In the genomic region with DNA sequence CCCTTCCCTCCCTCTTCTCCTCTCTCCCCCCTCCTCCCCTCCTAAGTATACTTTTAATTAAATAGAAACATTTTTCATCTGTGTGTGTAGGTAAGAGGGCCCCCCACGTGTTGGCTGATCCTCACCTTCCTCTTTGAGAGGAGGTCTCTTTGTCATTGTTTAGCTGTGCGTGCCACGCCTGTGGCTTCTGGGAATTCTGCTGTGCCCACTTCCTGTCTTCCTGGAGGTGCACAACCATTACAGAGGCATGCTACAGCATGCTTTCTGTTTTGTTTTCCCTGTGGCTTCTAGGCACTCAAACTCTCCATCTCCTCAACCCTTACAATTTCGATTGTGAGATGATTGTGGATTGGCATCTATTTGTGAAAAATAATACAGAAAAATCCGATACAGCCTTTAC, we compare ENCODE assay signal across 15 mouse cellular contexts. TPM values are rescaled to one million over a fixed set of nuclear protein-coding genes. Genes with fewer than 3 reads are reported as not detected.
DNase-seq lines count a peak whose midpoint lies in the region; ATAC-seq lines count a peak whose summit lies in the region.
"Had no signal": no experiment of that assay in that cellular context is flagged by ENCODE, and none has a peak within 500 bp of the region (broad histone marks: within the 10 kb centered on the region; RNA-seq: fewer than 3 reads in every experiment).

No protein-coding gene starts in this region.

- DNase-seq in embryonic facial prominence, embryonic 14.5 days (ENCODE audit: low spot score): peak; percentile 25
- DNase-seq in embryonic facial prominence, embryonic 10.5 days (ENCODE audit: low spot score): no peak
- DNase-seq in ovary, adult 18-20 months (ENCODE audit: low spot score): peak; percentile 7
- DNase-seq in ovary, postnatal 36 days (ENCODE audit: low spot score): no peak
- DNase-seq in adrenal gland, postnatal 4 days (ENCODE audit: low spot score in 2 of 2): no peak
- DNase-seq: adrenal gland, adult 8-10 months; cerebellum, postnatal 36 days; right cerebral cortex, adult 18-20 months had no signal

- H3K9me3 ChIP-seq in embryonic facial prominence, embryonic 14.5 days (ENCODE audit: control insufficient read depth, low read length): no peaks in the 10 kb centered on the region
- H3K9me3 ChIP-seq in embryonic facial prominence, embryonic 10.5 days: no peaks in the 10 kb centered on the region
- no peaks in the 10 kb centered on the region for H3K9me3 ChIP-seq in stomach, embryonic 16.5 days (replicated peaks; ENCODE audit: control insufficient read depth, low read length)
- H3K9me3 ChIP-seq in hindbrain, embryonic 16.5 days (ENCODE audit: control insufficient read depth, low read length): no peaks in the 10 kb centered on the region
- H3K9me3 ChIP-seq: embryonic facial prominence, embryonic 12.5 days; heart, embryonic 10.5 days had no signal

- 0 out of 2 replicates have a peak, but pooled peaks have one; percentile 19 for ATAC-seq in embryonic facial prominence, embryonic 14.5 days (ENCODE audit: low read depth)
- ATAC-seq in inflammation-experienced regulatory T-cells, adult 6 months: peak; percentile 60
- ATAC-seq in stomach, embryonic 16.5 days (ENCODE audit: insufficient read depth, low FRiP score): no peak
- ATAC-seq in hindbrain, embryonic 16.5 days: no peak
- ATAC-seq: Patski had no signal

- H3K36me3 ChIP-seq in embryonic facial prominence, embryonic 14.5 days (ENCODE audit: control insufficient read depth, insufficient read depth, low read length): no peaks in the 10 kb centered on the region
- no peaks in the 10 kb centered on the region for H3K36me3 ChIP-seq in embryonic facial prominence, embryonic 10.5 days (replicated peaks)
- no peaks in the 10 kb centered on the region for H3K36me3 ChIP-seq in stomach, embryonic 16.5 days (ENCODE audit: control insufficient read depth, insufficient read depth, low read length)
- H3K36me3 ChIP-seq in hindbrain, embryonic 16.5 days (ENCODE audit: control insufficient read depth, insufficient read depth, low read length): no peaks in the 10 kb centered on the region
- H3K36me3 ChIP-seq: embryonic facial prominence, embryonic 12.5 days; heart, embryonic 10.5 days; limb, embryonic 13.5 days had no signal

- no peak overlapping the region for H3K9ac ChIP-seq in embryonic facial prominence, embryonic 14.5 days (ENCODE audit: low read depth, low read length)
- no peak overlapping the region for H3K9ac ChIP-seq in stomach, embryonic 16.5 days (ENCODE audit: low read length)
- H3K9ac ChIP-seq in hindbrain, embryonic 16.5 days (ENCODE audit: low read depth, low read length): no peak overlapping the region
- H3K9ac ChIP-seq: embryonic facial prominence, embryonic 12.5 days; limb, embryonic 13.5 days had no signal

- peaks cover 11% of the 10 kb centered on the region; the same call in 1 of the 2 replicates for H3K4me1 ChIP-seq in embryonic facial prominence, embryonic 14.5 days (ENCODE audit: control insufficient read depth, insufficient read depth, low read length)
- peaks cover 8% of the 10 kb centered on the region; the same call in 1 of the 2 replicates for H3K4me1 ChIP-seq in embryonic facial prominence, embryonic 10.5 days
- peaks cover 35% of the 10 kb centered on the region; the same call in 1 of the 2 replicates for H3K4me1 ChIP-seq in stomach, embryonic 16.5 days (ENCODE audit: control insufficient read depth, insufficient read depth, low read length)
- no peaks in the 10 kb centered on the region for H3K4me1 ChIP-seq in hindbrain, embryonic 16.5 days (ENCODE audit: control insufficient read depth, insufficient read depth, low read depth, low read length)

- 57% methylated on average over 5 of the region's 5 CpGs for WGBS in embryonic facial prominence, embryonic 14.5 days
- 78% methylated on average over 5 of the region's 5 CpGs for WGBS in embryonic facial prominence, embryonic 10.5 days
- WGBS in stomach, embryonic 16.5 days: 55% methylated on average over 5 of the region's 5 CpGs
- WGBS in hindbrain, embryonic 16.5 days: 78% methylated on average over 5 of the region's 5 CpGs

- no peak overlapping the region for H3K27ac ChIP-seq in embryonic facial prominence, embryonic 14.5 days (replicated peaks; ENCODE audit: low read depth, low read length)
- H3K27ac ChIP-seq in embryonic facial prominence, embryonic 10.5 days (replicated peaks): no peak overlapping the region
- peak overlapping the region; percentile 36 for H3K27ac ChIP-seq in stomach, embryonic 16.5 days (ENCODE audit: low read length)
- H3K27ac ChIP-seq in hindbrain, embryonic 16.5 days (ENCODE audit: low read depth, low read length): no peak overlapping the region
- H3K27ac ChIP-seq: embryonic facial prominence, embryonic 12.5 days; heart, embryonic 10.5 days; limb, embryonic 13.5 days had no signal

- no peak overlapping the region for H3K4me3 ChIP-seq in embryonic facial prominence, embryonic 14.5 days (ENCODE audit: low read depth, low read length)
- H3K4me3 ChIP-seq in embryonic facial prominence, embryonic 10.5 days: no peak overlapping the region
- no peak overlapping the region for H3K4me3 ChIP-seq in stomach, embryonic 16.5 days (replicated peaks; ENCODE audit: low read length)
- H3K4me3 ChIP-seq in hindbrain, embryonic 16.5 days (ENCODE audit: low read length): no peak overlapping the region
- H3K4me3 ChIP-seq: embryonic facial prominence, embryonic 12.5 days; heart, embryonic 10.5 days; limb, embryonic 13.5 days had no signal

- no peaks in the 10 kb centered on the region for H3K27me3 ChIP-seq in embryonic facial prominence, embryonic 14.5 days (replicated peaks; ENCODE audit: control insufficient read depth, insufficient read depth, low read length)
- no peaks in the 10 kb centered on the region for H3K27me3 ChIP-seq in embryonic facial prominence, embryonic 10.5 days (replicated peaks; ENCODE audit: low read depth, poor library complexity, severe bottlenecking)
- no peaks in the 10 kb centered on the region for H3K27me3 ChIP-seq in stomach, embryonic 16.5 days (ENCODE audit: control insufficient read depth, insufficient read depth, low read length)
- no peaks in the 10 kb centered on the region for H3K27me3 ChIP-seq in hindbrain, embryonic 16.5 days (replicated peaks; ENCODE audit: control insufficient read depth, insufficient read depth, low read length)
- H3K27me3 ChIP-seq: embryonic facial prominence, embryonic 12.5 days; limb, embryonic 13.5 days; Patski had no signal

- H3K4me2 ChIP-seq in embryonic facial prominence, embryonic 14.5 days (ENCODE audit: low read depth, low read length): no peak overlapping the region
- no peak overlapping the region for H3K4me2 ChIP-seq in stomach, embryonic 16.5 days (ENCODE audit: low read depth, low read length)
- no peak overlapping the region for H3K4me2 ChIP-seq in hindbrain, embryonic 16.5 days (ENCODE audit: low read length)
- H3K4me2 ChIP-seq: embryonic facial prominence, embryonic 12.5 days; limb, embryonic 13.5 days had no signal

RNA-seq across cellular contexts. Expression of a gene that starts 10.9 kb away (rescaled TPM):
- polyA plus RNA-seq in embryonic facial prominence, embryonic 14.5 days (2014; fragmentation: Nextera tagmentation; extraction: Ambion mirVana): 30.8 and 31.6 TPM in 2 replicates
- polyA plus RNA-seq in embryonic facial prominence, embryonic 10.5 days (2016; fragmentation: Nextera tagmentation; extraction: Ambion mirVana): 16.2 and 17.2 TPM in 2 replicates
- polyA plus RNA-seq in inflammation-experienced regulatory T-cells, adult 6 months (2017; shearing (Covaris generic)): 10 to 100 TPM; 10.2 to 16.4 (median 13.6) TPM
- 30.0 and 32.6 TPM in 2 replicates for polyA plus RNA-seq in stomach, embryonic 16.5 days (2015; fragmentation: Nextera tagmentation; extraction: Ambion mirVana)
- 10 to 100 TPM; 62.6 to 82.9 TPM for total RNA-seq in adrenal gland, postnatal 4 days (2021)
- 26.1 and 29.2 TPM in 2 replicates for polyA plus RNA-seq in hindbrain, embryonic 16.5 days (2015; fragmentation: Nextera tagmentation; extraction: Ambion mirVana)

RNA-seq across cellular contexts. Expression of a gene that starts 11.1 kb away (rescaled TPM):
- 0.68 and 0.85 TPM in 2 replicates for polyA plus RNA-seq in embryonic facial prominence, embryonic 14.5 days (2014; fragmentation: Nextera tagmentation; extraction: Ambion mirVana)
- 0.63 and 0.87 TPM in 2 replicates for polyA plus RNA-seq in embryonic facial prominence, embryonic 10.5 days (2016; fragmentation: Nextera tagmentation; extraction: Ambion mirVana)
- polyA plus RNA-seq in inflammation-experienced regulatory T-cells, adult 6 months (2017; shearing (Covaris generic)): 1 to 10 TPM in 2 of 3 experiments, under 1 TPM in 1; 0.66 to 1.6 (median 1.1) TPM
- polyA plus RNA-seq in stomach, embryonic 16.5 days (2015; fragmentation: Nextera tagmentation; extraction: Ambion mirVana): 0.93 and 1.4 TPM in 2 replicates
- 1 to 10 TPM; 1.5 to 2.5 TPM for total RNA-seq in adrenal gland, postnatal 4 days (2021)
- polyA plus RNA-seq in hindbrain, embryonic 16.5 days (2015; fragmentation: Nextera tagmentation; extraction: Ambion mirVana): 5.8 and 7.1 TPM in 2 replicates

Comparison
In these comparisons a context has a peak if more than half of its experiments do, and no peak if none do; other contexts are left out.
1. DNase-seq: peak in embryonic facial prominence, embryonic 14.5 days (single experiment) and ovary, adult 18-20 months (single experiment); none in embryonic facial prominence, embryonic 10.5 days (single experiment), ovary, postnatal 36 days (single experiment) and adrenal gland, postnatal 4 days (0 of 2).
2. ATAC-seq: peak in embryonic facial prominence, embryonic 14.5 days (single experiment) and inflammation-experienced regulatory T-cells, adult 6 months (single experiment); none in stomach, embryonic 16.5 days (single experiment) and hindbrain, embryonic 16.5 days (single experiment).